Mouse (Mus musculus) urinary bladder, postnatal 14 days (tissue): ENCODE measurements around the gene Spry1.
A peak's percentile ranks its signal among the peaks of the same experiment; 100 is the strongest.

Source experiments
- DNase-seq: peaks from one replicate; pipeline ENCODE4 v3.0.0; 2021; ENCODE audit warnings: low spot score

Gene Spry1

GRCm38 (mm10) chr3:37641796-37642680 is 2.3 kb downstream of the Spry1 start:
- no peak for DNase-seq

GRCm38 (mm10) chr3:37642681-37643214 is 3.0 kb downstream of the Spry1 start:
- DNase-seq, result no peak

GRCm38 (mm10) chr3:37643411-37643810 is 3.7 kb downstream of the Spry1 start:
- no peak for DNase-seq

DNA sequence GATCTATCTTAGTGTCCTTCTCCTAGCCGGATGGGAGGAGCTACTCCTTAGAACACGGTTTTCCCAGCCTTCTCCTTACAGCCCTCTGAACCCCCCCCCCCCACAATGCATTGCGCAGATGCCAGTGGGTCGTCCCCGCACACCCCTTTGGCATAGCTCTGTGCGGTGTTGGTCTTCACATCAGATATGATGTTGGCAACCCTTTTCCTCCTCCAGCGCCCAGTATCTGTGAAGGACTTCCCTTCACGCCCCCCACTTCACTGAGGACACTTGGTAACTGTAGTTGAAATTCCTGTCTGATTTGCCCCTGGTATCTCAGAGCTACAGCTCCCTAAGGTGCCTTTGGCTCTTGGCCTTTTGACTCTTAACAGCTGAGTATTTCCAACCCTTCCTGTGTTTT is 4.2 kb downstream of the Spry1 start:
- no peak for DNase-seq

DNA sequence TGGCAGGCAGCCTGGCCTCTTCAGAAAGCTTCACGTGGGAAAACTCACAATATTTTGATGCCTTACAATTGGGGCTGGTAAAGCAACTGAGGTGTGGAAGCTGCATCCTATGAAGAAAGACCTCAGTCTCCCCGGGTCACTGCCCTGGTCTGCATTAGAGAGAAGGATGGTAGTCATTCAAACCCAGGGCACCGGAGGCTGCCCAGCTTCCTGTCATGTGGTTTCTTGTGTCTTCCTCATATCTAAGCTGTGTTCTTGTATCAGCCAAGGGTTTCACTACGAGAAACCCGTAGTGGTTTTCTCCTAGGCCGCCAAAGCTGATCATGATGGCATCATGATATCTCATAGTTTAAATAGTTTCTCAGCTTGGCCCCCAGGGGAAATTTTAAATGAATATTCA is 5.3 kb downstream of the Spry1 start:
- DNase-seq, result no peak

GRCm38 (mm10) chr3:37646221-37646620 is 6.5 kb downstream of the Spry1 start:
- DNase-seq, result no peak

GRCm38 (mm10) chr3:37647225-37647624 is 7.5 kb downstream of the Spry1 start:
- DNase-seq, result no peak

- no peak for DNase-seq
Observed at GRCm38 (mm10) chr3:37648244-37648643, 8.5 kb downstream of the Spry1 start.

DNA sequence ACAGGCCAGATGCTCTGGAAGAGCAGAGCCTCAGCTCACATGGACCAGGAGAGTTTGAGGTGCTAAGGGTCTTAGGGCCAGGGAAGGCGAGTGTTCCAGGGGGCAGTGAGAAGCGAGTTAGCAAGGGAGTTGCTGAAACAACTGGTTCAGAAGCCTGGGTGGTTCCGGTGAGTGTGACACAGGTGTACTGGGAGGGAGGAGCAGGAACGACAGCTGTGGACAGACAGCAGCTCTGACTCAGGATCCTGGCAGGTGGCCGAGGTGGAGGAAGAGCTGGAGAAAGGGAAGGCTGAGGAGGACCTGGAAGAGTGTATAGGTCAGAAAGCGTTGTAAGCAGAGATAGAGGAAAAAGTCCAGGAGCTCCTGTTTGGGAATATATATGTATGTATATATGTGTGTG is 9.5 kb downstream of the Spry1 start:
- no peak for DNase-seq

DNA sequence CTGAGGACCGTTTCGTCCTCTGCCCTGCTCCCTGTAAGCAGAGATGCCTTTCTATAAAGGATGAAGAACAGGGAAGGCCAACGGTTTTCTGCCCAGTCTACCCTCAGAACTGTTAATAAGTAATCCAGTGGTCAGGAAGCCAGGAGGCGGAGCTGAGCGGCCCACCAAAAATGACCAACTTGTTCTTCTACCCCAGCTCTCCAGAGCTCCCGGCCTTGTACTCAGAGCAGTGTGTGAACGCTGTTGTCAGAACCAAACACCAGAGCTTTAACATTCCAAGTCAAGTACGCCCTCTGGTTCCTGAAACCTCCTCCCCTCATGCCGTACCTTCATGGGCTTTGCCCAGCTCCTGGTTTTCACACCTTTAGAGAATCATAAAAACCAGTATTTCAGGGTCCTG is 12.8 kb downstream of the Spry1 start:
- no peak for DNase-seq

GRCm38 (mm10) chr3:37653935-37654729 is 14.4 kb downstream of the Spry1 start:
- DNase-seq, result peak; percentile 79

DNA sequence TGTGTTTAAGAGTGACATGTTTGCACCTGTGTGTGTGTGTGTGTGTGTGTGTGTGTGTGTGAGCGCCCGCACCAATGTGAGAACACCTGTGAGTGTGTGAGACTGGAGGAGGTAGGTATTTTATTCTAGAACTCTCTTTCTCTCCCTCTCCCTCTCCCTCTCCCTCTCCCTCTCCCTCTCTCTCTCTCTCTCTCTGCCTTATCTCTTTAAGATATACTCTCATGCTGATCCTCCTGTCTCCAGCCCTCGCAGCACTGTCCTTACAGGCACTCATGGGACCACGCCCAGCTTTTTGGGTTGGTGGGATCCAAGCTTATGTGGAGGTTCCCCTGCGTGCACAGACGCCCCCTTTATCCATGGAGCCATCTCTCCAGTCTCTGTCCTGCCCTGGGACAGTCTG is 15.0 kb downstream of the Spry1 start:
- DNase-seq, result no peak

- DNase-seq, result no peak
Observed at GRCm38 (mm10) chr3:37655933-37656633, 16.3 kb downstream of the Spry1 start.

GRCm38 (mm10) chr3:37657009-37657408 is 17.3 kb downstream of the Spry1 start:
- no peak for DNase-seq

DNA sequence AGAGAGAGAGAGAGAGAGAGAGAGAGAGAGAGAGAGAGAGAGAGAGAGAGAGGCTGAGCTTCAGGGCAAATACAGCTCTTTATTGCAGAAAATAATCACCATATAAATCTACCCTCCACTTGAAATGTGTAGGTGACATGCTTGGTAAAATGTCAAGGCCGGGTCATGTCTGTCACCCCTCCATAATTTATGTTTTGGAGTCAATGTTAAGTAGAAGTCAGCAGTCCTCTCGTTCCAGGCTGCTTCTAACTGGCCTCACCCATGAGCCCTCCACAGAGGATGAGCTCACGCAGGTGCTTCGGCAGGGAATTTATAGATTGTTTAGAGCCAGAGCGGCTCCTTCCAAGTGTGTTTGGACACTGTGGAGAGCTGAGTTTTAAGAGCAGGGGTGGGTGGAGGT is 18.4 kb downstream of the Spry1 start:
- no peak for DNase-seq

- no peak for DNase-seq
Observed at GRCm38 (mm10) chr3:37659621-37660020, 19.9 kb downstream of the Spry1 start.

- DNase-seq, result peak; percentile 56
Observed at GRCm38 (mm10) chr3:37666291-37667118, 26.8 kb downstream of the Spry1 start.

GRCm38 (mm10) chr3:37667119-37667467 is 27.3 kb downstream of the Spry1 start:
- no peak for DNase-seq

DNA sequence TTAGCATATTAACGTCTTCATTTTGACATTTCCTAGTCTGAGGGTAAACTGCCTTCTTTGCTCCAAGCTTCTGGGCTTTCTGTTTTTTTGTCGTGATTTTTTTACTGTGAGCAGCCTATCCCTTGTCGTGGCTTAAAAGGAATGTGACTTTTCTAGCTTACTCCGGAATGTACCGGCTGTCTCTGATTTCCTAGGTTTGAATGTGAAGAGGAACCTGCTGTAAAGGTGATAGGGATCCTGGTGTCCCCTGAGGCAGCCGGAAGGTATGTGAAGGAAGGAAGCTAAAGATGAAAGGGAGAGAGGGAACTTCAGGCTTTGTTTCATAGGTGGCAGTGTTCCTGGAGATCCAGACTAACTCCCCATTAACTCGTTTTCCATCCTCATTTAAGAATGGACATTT is 28.0 kb downstream of the Spry1 start:
- DNase-seq, result no peak

- DNase-seq, result no peak
Observed at GRCm38 (mm10) chr3:37668652-37669051, 28.9 kb downstream of the Spry1 start.

DNA sequence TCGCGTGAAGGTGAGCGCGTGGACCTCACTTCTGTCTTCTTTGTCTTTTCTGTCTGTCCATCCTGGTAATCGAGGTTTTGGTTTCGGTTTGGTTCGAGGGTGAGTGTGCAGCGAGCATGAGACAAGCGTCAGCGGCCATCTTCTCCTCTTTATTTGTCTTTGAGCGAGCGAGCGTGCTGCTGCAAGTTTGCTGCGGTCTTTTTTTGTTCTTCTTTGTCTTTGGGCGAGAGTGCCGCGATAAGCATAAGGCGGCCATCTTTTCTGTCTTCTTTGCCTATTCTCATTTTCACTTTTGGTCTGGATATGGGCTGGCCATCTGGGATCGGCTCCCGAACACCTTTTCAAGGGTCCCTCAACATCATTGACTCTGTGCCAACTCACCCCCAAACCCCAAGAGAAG is 29.4 kb downstream of the Spry1 start:
- DNase-seq, result no peak
